Mouse (Mus musculus): ENCODE data around the gene Enpp5. TPM values are rescaled to one million over a fixed set of nuclear protein-coding genes. Genes with fewer than 3 reads are reported as not detected.

Enpp5 gene
- total and polyA plus RNA-seq, 3 experiments, result 5.2 to 7.0 TPM; not detected in 1

- Histone ChIP-seq H3K9me3 (replicated peaks; ENCODE audit: insufficient read depth, low read length) (no peaks in the 10 kb centered on the region), H3K79me2 (ENCODE audit: control insufficient read depth, insufficient read depth, low read length, poor library complexity) (no peaks in the 10 kb centered on the region), H3K4me1 (ENCODE audit: control insufficient read depth in 1 of 2, insufficient read depth in 2 of 2, low read length in 2 of 2) (peaks cover 0 to 6% of the 10 kb centered on the region in 2 experiments; a peak in 2 of 4 replicates), H3K27me3 (ENCODE audit: control insufficient read depth in 1 of 2, insufficient read depth in 2 of 2, low read length in 2 of 2) (no peaks in the 10 kb centered on the region), H3K4me3 (ENCODE audit: control insufficient read depth in 1 of 2, insufficient read depth in 1 of 2, low read depth in 2 of 2, low read length in 2 of 2) (no peak overlapping the region), H3K27ac (ENCODE audit: control insufficient read depth, low read depth, low read length) (no peak overlapping the region), H3K9ac (ENCODE audit: control insufficient read depth, low read depth, low read length, poor library complexity, severe bottlenecking) (no peak overlapping the region), H3K36me3 (ENCODE audit: control insufficient read depth in 1 of 2, insufficient read depth in 2 of 2, low read length in 2 of 2) (peaks cover 3 to 4% of the 10 kb centered on the region in 2 experiments; a peak in 3 of 4 replicates)
- DNase-seq (ENCODE audit: low read depth, low spot score), result no peak
- TF ChIP-seq POLR2AphosphoS2 (IDR thresholded peaks at IDR 0.05; ENCODE audit: low read length), result no peak
- TF ChIP-seq GATA1 (IDR thresholded peaks at IDR 0.05; ENCODE audit: low read depth, low read length), result no peak
- TF ChIP-seq TAL1 (IDR thresholded peaks at IDR 0.05; ENCODE audit: low read length), result no peak
- no peak for TF ChIP-seq RAD21 (IDR thresholded peaks at IDR 0.05; ENCODE audit: low read depth, low read length)
- no peak for TF ChIP-seq POLR2A (IDR thresholded peaks at IDR 0.05; ENCODE audit: control insufficient read depth in 1 of 2, insufficient read depth in 1 of 2, low read depth in 1 of 2, low read length in 2 of 2, poor library complexity in 1 of 2)
- TF ChIP-seq CTCF (IDR thresholded peaks at IDR 0.05 in 2 of 3, conservative IDR thresholded peaks at IDR 0.05 in 1 of 3; ENCODE audit: control insufficient read depth in 1 of 3, insufficient read depth in 1 of 3, low read depth in 2 of 3, low read length in 3 of 3, poor library complexity in 1 of 3, severe bottlenecking in 1 of 3), result no peak
- TF ChIP-seq ELF1 (IDR thresholded peaks at IDR 0.05; ENCODE audit: low read depth, low read length), result no peak
- no peak for TF ChIP-seq KAT2A (conservative IDR thresholded peaks at IDR 0.05; ENCODE audit: low read depth, low read length)
- TF ChIP-seq SMC3 (IDR thresholded peaks at IDR 0.05; ENCODE audit: low read depth, low read length), result no peak
Observed at GRCm38 (mm10) chr17:44088226-44088625, 9.6 kb downstream of the Enpp5 start.

- no peak for DNase-seq (ENCODE audit: low read depth, low spot score)
Observed at GRCm38 (mm10) chr17:44090916-44091315, 12.3 kb downstream of the Enpp5 start.

GRCm38 (mm10) chr17:44091512-44091911 is 12.9 kb downstream of the Enpp5 start:
- no peak for TF ChIP-seq USF2 (IDR thresholded peaks at IDR 0.05; ENCODE audit: borderline replicate concordance in 1 of 2, insufficient read depth in 1 of 2, low read depth in 1 of 2, low read length in 2 of 2)
- no peak for TF ChIP-seq TAL1 (IDR thresholded peaks at IDR 0.05; ENCODE audit: low read length)
- no peak for TF ChIP-seq ELF1 (IDR thresholded peaks at IDR 0.05; ENCODE audit: low read depth, low read length)
- TF ChIP-seq E2F4 (IDR thresholded peaks at IDR 0.05; ENCODE audit: borderline replicate concordance, low read depth, low read length), result no peak
- no peak for TF ChIP-seq RAD21 (IDR thresholded peaks at IDR 0.05; ENCODE audit: low read depth, low read length)
- no peak for TF ChIP-seq USF1 (IDR thresholded peaks at IDR 0.05; ENCODE audit: low read depth, low read length)
- no peak for TF ChIP-seq MEF2A (IDR thresholded peaks at IDR 0.05; ENCODE audit: extremely low read depth, insufficient replicate concordance, low read depth, low read length, poor library complexity, severe bottlenecking)
- TF ChIP-seq POLR2AphosphoS2 (IDR thresholded peaks at IDR 0.05; ENCODE audit: low read length), result no peak
- TF ChIP-seq NELFE (IDR thresholded peaks at IDR 0.05; ENCODE audit: low read depth, low read length), result no peak
- TF ChIP-seq POLR2A (IDR thresholded peaks at IDR 0.05; ENCODE audit: control insufficient read depth in 1 of 2, insufficient read depth in 1 of 2, low read depth in 1 of 2, low read length in 2 of 2, poor library complexity in 1 of 2), result no peak
- TF ChIP-seq HCFC1 (IDR thresholded peaks at IDR 0.05; ENCODE audit: low read depth, low read length), result no peak
- Histone ChIP-seq H3K4me3 (ENCODE audit: control insufficient read depth in 1 of 2, insufficient read depth in 1 of 2, low read depth in 2 of 2, low read length in 2 of 2) (no peak overlapping the region), H3K4me1 (ENCODE audit: control insufficient read depth in 1 of 2, insufficient read depth in 2 of 2, low read length in 2 of 2) (0 out of 4 replicates have a peak, but pooled peaks cover 0 to 2% of the 10 kb centered on the region in 2 experiments), H3K79me2 (ENCODE audit: control insufficient read depth, insufficient read depth, low read length, poor library complexity) (no peaks in the 10 kb centered on the region), H3K9ac (ENCODE audit: control insufficient read depth, low read depth, low read length, poor library complexity, severe bottlenecking) (no peak overlapping the region), H3K27ac (ENCODE audit: control insufficient read depth, low read depth, low read length) (no peak overlapping the region), H3K36me3 (ENCODE audit: control insufficient read depth in 1 of 2, insufficient read depth in 2 of 2, low read length in 2 of 2) (no peaks in the 10 kb centered on the region), H3K9me3 (replicated peaks; ENCODE audit: insufficient read depth, low read length) (no peaks in the 10 kb centered on the region), H3K27me3 (ENCODE audit: control insufficient read depth in 1 of 2, insufficient read depth in 2 of 2, low read length in 2 of 2) (no peaks in the 10 kb centered on the region)
- no peak for DNase-seq (ENCODE audit: low read depth, low spot score)

More at GRCm38 (mm10) chr17:44090916-44091315, 12.3 kb downstream of the Enpp5 start:
- Histone ChIP-seq H3K79me2 (ENCODE audit: control insufficient read depth, insufficient read depth, low read length, poor library complexity) (no peaks in the 10 kb centered on the region), H3K27ac (ENCODE audit: control insufficient read depth, low read depth, low read length) (no peak overlapping the region), H3K27me3 (ENCODE audit: control insufficient read depth in 1 of 2, insufficient read depth in 2 of 2, low read length in 2 of 2) (no peaks in the 10 kb centered on the region), H3K4me3 (ENCODE audit: control insufficient read depth in 1 of 2, insufficient read depth in 1 of 2, low read depth in 2 of 2, low read length in 2 of 2) (no peak overlapping the region), H3K9me3 (replicated peaks; ENCODE audit: insufficient read depth, low read length) (no peaks in the 10 kb centered on the region), H3K36me3 (ENCODE audit: control insufficient read depth in 1 of 2, insufficient read depth in 2 of 2, low read length in 2 of 2) (no peaks in the 10 kb centered on the region), H3K9ac (ENCODE audit: control insufficient read depth, low read depth, low read length, poor library complexity, severe bottlenecking) (no peak overlapping the region), H3K4me1 (ENCODE audit: control insufficient read depth in 1 of 2, insufficient read depth in 2 of 2, low read length in 2 of 2) (no peaks in the 10 kb centered on the region)
- TF ChIP-seq POLR2A (IDR thresholded peaks at IDR 0.05; ENCODE audit: control insufficient read depth in 1 of 2, insufficient read depth in 1 of 2, low read depth in 1 of 2, low read length in 2 of 2, poor library complexity in 1 of 2), result no peak
- TF ChIP-seq USF1 (IDR thresholded peaks at IDR 0.05; ENCODE audit: low read depth, low read length), result no peak
- TF ChIP-seq ZKSCAN1 (IDR thresholded peaks at IDR 0.05; ENCODE audit: low read depth, low read length), result no peak
- TF ChIP-seq CHD2 (IDR thresholded peaks at IDR 0.05; ENCODE audit: low read length), result no peak
- TF ChIP-seq RAD21 (IDR thresholded peaks at IDR 0.05; ENCODE audit: low read depth, low read length), result no peak
- no peak for TF ChIP-seq MAZ (IDR thresholded peaks at IDR 0.05; ENCODE audit: low read depth, low read length)
- no peak for TF ChIP-seq MXI1 (IDR thresholded peaks at IDR 0.05; ENCODE audit: low read depth, low read length)
- TF ChIP-seq SIN3A (IDR thresholded peaks at IDR 0.05; ENCODE audit: low read length), result no peak

Measured in MEL (cell line).